Mouse (Mus musculus) liver, embryonic 14.5 days (tissue): ENCODE data around the gene Rnf2. TPM values are rescaled to one million over a fixed set of nuclear protein-coding genes. Genes with fewer than 3 reads are reported as not detected.

Experiments
- ATAC-seq: fragments of 200-750 bp; cut with Nextera tagmentation; 2 replicates; pipeline ENCODE4 v1.8.0; 2017; ENCODE audit warnings: moderate number of reproducible peaks, mild to moderate bottlenecking, moderate library complexity; ENCODE audit not compliant: insufficient read depth
- DNase-seq, 3 experiments: peaks; one replicate each; pipeline ENCODE4 v3.0.0-alpha.2; 2012 to 2013; ENCODE audit warnings: low read depth in 3 of 3, low spot score in 3 of 3
- H3K27ac ChIP-seq: fragments of 300-500 bp; sonication (generic); 2 replicates; pipeline ENCODE4 v1.5.1; 2014; ENCODE audit warnings: moderate library complexity, mild to moderate bottlenecking, control low read depth, inconsistent platforms
- H3K27me3 ChIP-seq: fragments of 300-500 bp; sonication (generic); 2 replicates; pipeline ENCODE4 v1.6.1; 2014; ENCODE audit warnings: mild to moderate bottlenecking, low read length, moderate library complexity; ENCODE audit not compliant: control insufficient read depth, insufficient read depth
- H3K36me3 ChIP-seq: fragments of 300-500 bp; sonication (generic); replicated peaks from 2 replicates; pipeline ENCODE4 v1.6.1; 2014; ENCODE audit warnings: low read depth; ENCODE audit not compliant: control insufficient read depth, insufficient read depth
- H3K4me1 ChIP-seq, 2 experiments: fragments of 200-500 bp in 1 of 2; fragments of 300-500 bp in 1 of 2; sonication (generic) in 1 of 2; replicated peaks; 2 replicates each; pipeline ENCODE4 v1.6.1; 2012 to 2014; ENCODE audit warnings: antibody characterized with exemption in 1 of 2, inconsistent platforms in 1 of 2, low read length in 1 of 2; ENCODE audit not compliant: control insufficient read depth in 2 of 2, insufficient read depth in 2 of 2
- H3K4me2 ChIP-seq: fragments of 300-500 bp; sonication (generic); 2 replicates; pipeline ENCODE4 v1.6.1; 2014; ENCODE audit warnings: low read depth, mild to moderate bottlenecking, control low read depth, moderate library complexity
- H3K4me3 ChIP-seq, 2 experiments: fragments of 200-500 bp in 1 of 2; fragments of 300-500 bp in 1 of 2; sonication (generic) in 1 of 2; 2 replicates each; pipeline ENCODE4 v1.5.1; 2012 to 2014; ENCODE audit warnings: low read depth in 2 of 2, low read length in 2 of 2, mild to moderate bottlenecking in 2 of 2, control low read depth in 1 of 2, inconsistent platforms in 1 of 2, moderate library complexity in 1 of 2; ENCODE audit not compliant: insufficient read depth in 1 of 2
- H3K9ac ChIP-seq: fragments of 300-500 bp; sonication (generic); replicated peaks from 2 replicates; pipeline ENCODE4 v1.6.1; 2014; ENCODE audit warnings: mild to moderate bottlenecking, control low read depth, moderate library complexity
- H3K9me3 ChIP-seq: fragments of 300-500 bp; sonication (generic); 2 replicates; pipeline ENCODE4 v1.6.1; 2016; ENCODE audit warnings: low read length, mixed read lengths; ENCODE audit not compliant: control insufficient read depth
- CTCF ChIP-seq: IDR thresholded peaks from 2 replicates; pipeline ENCODE4 v1.5.1; 2016; ENCODE audit warnings: antibody characterized with exemption, low read depth, control low read depth
- EP300 ChIP-seq: IDR thresholded peaks from 2 replicates; pipeline ENCODE4 v1.6.1; 2016; ENCODE audit warnings: antibody characterized with exemption, low read depth
- WGBS: fragments of 180-500 bp; shearing (Covaris S2); extraction: QIAGEN DNeasy Blood & Tissue Kit; methylation state at CpG from one replicate; pipeline ENCODE4 v1.1.7; 2014; ENCODE audit not compliant: insufficient replicate concordance; 5-methylcytosine and 5-hydroxymethylcytosine counted together
- polyA plus RNA-seq, 2 experiments: library from polyadenylated mRNA; depleted of rRNA in 1 of 2; stranded (reverse) in 1 of 2; unstranded in 1 of 2; fragments of >200 nt; fragmentation: Nextera tagmentation in 1 of 2; extraction: Ambion mirVana in 1 of 2; gene quantifications; 2 replicates each; pipeline versions ENCODE4 v1.2.1 to v1.2.3; 2012 to 2014

The Rnf2 gene
- polyA plus RNA-seq, 2 experiments, result 16.0 to 18.6 TPM

GRCm38 (mm10) chr1:151451946-151452345 lies 48.8 kb downstream of the Rnf2 start:
- H3K4me3 ChIP-seq, result no peak overlapping the region
- H3K27me3 ChIP-seq, result no peaks in the 10 kb centered on the region
- DNase-seq (no peak), ATAC-seq (no peak)
- H3K9ac ChIP-seq, result no peak overlapping the region
- TF ChIP-seq CTCF, result no peak
- TF ChIP-seq EP300, result no peak
- H3K36me3 ChIP-seq, result peaks cover 26% of the 10 kb centered on the region
- H3K27ac ChIP-seq, result no peak overlapping the region
- no peak overlapping the region for H3K4me2 ChIP-seq
- H3K9me3 ChIP-seq, result no peaks in the 10 kb centered on the region
- no peaks in the 10 kb centered on the region for H3K4me1 ChIP-seq
- WGBS, result 86% methylated on average over 11 of the region's 11 CpGs

GRCm38 (mm10) chr1:151450851-151451250 lies 49.9 kb downstream of the Rnf2 start:
- no peak for DNase-seq
- no peak for ATAC-seq
- H3K4me2 ChIP-seq, result no peak overlapping the region
- H3K36me3 ChIP-seq, result peaks cover 28% of the 10 kb centered on the region
- H3K9ac ChIP-seq, result no peak overlapping the region
- H3K4me1 ChIP-seq, result no peaks in the 10 kb centered on the region
- WGBS, result 73% methylated on average over 1 of the region's 2 CpGs
- H3K9me3 ChIP-seq, result no peaks in the 10 kb centered on the region
- H3K27ac ChIP-seq, result no peak overlapping the region
- no peak overlapping the region for H3K4me3 ChIP-seq
- TF ChIP-seq EP300 (no peak), CTCF (0 out of 2 replicates have a peak, but pooled peaks have one; percentile 14)
- H3K27me3 ChIP-seq, result no peaks in the 10 kb centered on the region

DNA sequence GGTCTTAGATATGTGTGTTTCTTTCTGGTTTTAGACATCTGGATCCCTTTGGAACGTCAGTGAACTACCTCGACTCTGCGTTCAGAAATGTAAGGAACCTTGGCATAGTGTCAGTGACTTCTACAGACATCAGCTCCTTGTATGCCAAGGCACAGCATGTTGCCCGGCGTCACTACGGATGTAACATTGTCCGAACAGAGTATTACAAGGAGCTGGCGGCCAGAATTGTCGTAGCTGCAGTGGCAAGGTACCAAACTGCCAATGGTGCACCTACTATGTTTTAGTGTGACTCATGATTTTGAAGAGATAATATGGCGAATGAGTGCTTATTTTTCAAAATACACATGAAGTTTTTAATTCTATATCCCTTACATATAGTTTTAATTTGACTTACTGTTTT lies 50.9 kb downstream of the Rnf2 start:
- no peak for DNase-seq
- Histone ChIP-seq H3K4me3 (no peak overlapping the region), H3K9me3 (no peaks in the 10 kb centered on the region), H3K27ac (no peak overlapping the region), H3K36me3 (peaks cover 37% of the 10 kb centered on the region), H3K27me3 (no peaks in the 10 kb centered on the region), H3K4me2 (no peak overlapping the region), H3K4me1 (no peaks in the 10 kb centered on the region), H3K9ac (no peak overlapping the region)
- TF ChIP-seq EP300 (no peak), CTCF (no peak)
- WGBS, result 82% methylated on average over 10 of the region's 10 CpGs
- no peak for ATAC-seq

GRCm38 (mm10) chr1:151435431-151435830 lies 65.3 kb downstream of the Rnf2 start:
- Histone ChIP-seq H3K4me2 (no peak overlapping the region), H3K36me3 (peaks cover 34% of the 10 kb centered on the region), H3K9ac (no peak overlapping the region), H3K4me1 (no peaks in the 10 kb centered on the region), H3K27ac (no peak overlapping the region), H3K27me3 (no peaks in the 10 kb centered on the region), H3K9me3 (no peaks in the 10 kb centered on the region), H3K4me3 (no peak overlapping the region)
- ATAC-seq (no peak), DNase-seq (no peak)
- TF ChIP-seq CTCF, result no peak
- no peak for TF ChIP-seq EP300
- WGBS, result 77% methylated on average over 6 of the region's 6 CpGs

DNA sequence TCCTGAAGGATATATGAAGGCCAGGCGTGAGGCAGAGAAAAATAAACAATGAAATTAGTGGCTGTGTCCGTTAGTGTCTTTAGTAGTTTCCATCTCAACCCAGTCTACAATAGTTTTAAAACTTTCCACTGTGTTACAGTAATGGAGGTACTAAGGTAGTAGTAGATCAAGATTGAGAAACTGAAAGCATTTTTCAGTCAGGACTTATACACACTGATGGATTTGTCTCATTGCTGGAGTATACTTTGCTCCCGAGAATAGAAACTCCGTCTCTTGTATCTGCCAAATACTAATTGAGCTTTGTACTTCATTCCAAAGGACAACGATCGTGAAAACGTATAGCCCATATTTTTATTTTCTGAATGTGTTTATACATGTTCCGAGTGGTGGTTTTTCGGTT lies 71.4 kb downstream of the Rnf2 start:
- peak in 1 of 3 experiments; percentile 19 for DNase-seq
- H3K4me2 ChIP-seq, result peak overlapping the region; percentile 94
- H3K27me3 ChIP-seq, result no peaks in the 10 kb centered on the region
- H3K27ac ChIP-seq, result peak overlapping the region; percentile 63
- no peaks in the 10 kb centered on the region for H3K9me3 ChIP-seq
- peaks cover 10% of the 10 kb centered on the region in 2 experiments; a peak in 3 of 4 replicates for H3K4me1 ChIP-seq
- H3K9ac ChIP-seq, result peak overlapping the region; percentile 89
- no peak for ATAC-seq
- H3K36me3 ChIP-seq, result peaks cover 1% of the 10 kb centered on the region; the same call in 1 of the 2 replicates
- TF ChIP-seq CTCF (no peak), EP300 (no peak)
- H3K4me3 ChIP-seq, result peak overlapping the region; percentile 83 to 88
- WGBS, result 33% methylated on average over 9 of the region's 9 CpGs
